Mouse (Mus musculus): ENCODE data around the gene Tnrc6a. TPM values are rescaled to one million over a fixed set of nuclear protein-coding genes. Genes with fewer than 3 reads are reported as not detected.

Tnrc6a gene
- polyA plus RNA-seq, 1 experiment from 2014 or later: 38.5 TPM

DNA sequence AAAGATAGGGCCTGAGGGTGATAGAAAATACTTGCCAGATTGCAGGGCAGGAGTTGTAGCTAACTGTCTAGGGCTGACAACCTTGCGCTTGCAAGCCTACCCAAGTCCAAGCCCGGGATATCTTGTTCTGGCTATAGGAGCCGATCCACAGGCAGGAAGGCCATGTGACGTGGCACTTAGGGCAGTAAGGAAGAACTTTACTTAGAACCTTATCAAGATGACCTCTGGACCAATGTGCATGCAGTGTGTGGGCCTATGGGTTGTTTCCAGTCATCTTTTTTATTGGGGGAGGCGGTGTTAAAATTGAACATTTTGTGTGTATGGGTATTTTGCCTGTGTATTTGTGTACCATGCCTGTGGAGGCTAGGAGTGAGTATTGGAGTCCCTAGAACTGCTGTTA is 72.7 kb downstream of the Tnrc6a start:
- no peak overlapping the region for H3K9ac ChIP-seq
- H3K27me3 ChIP-seq: no peaks in the 10 kb centered on the region
- no peaks in the 10 kb centered on the region for H3K9me3 ChIP-seq
- 69% methylated on average over 5 of the region's 5 CpGs for WGBS
- no peak overlapping the region for H3K27ac ChIP-seq
- no peak for ATAC-seq (ENCODE audit: borderline replicate concordance, extremely low read depth, low FRiP score, low TSS enrichment)
- no peak overlapping the region for H3K4me3 ChIP-seq
- H3K4me1 ChIP-seq: no peaks in the 10 kb centered on the region
- peaks cover 34% of the 10 kb centered on the region for H3K36me3 ChIP-seq
- no peak overlapping the region for H3K4me2 ChIP-seq

DNA sequence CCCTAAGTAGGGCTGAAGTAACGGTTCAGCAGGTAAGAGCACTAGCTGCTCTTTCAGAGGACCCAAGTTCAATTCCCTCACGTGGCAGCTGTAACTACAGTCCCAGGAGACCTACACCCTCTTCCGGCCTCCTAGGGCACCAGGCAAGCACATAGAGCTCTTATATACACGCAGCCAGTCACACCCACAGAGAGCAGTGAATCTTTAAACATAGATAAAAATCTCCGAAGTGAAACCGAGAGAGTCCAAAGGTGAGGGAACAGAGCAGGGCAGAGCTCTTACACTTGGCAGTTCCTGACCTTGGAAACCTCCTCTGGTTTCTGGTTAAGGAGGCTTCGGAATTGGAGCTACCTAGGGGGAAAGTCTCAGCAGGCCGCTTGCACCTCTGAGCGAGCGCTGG is 75.0 kb downstream of the Tnrc6a start:
- WGBS: 49% methylated on average over 10 of the region's 10 CpGs
- ATAC-seq (ENCODE audit: borderline replicate concordance, extremely low read depth, low FRiP score, low TSS enrichment): no peak

DNA sequence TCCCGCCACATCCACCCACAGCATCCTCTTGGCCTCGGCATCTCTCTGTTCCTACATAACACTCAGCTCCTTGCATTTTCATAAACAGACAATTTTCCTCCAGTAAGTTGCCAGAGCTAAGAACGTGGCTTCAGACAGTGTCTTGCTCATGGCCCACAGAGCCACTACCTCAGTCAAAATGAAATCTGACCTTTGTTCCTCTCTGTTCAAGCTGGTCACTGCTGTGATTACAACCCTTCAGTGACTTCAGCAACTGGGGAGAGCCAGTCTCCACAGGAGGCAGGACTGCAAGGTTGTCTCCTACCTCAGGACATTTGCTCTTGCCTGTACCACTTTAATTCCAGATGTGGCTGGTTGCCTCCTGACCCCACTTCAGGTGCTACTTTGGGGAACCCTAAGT is 75.5 kb downstream of the Tnrc6a start:
- Histone ChIP-seq H3K27ac (no peak overlapping the region), H3K9me3 (no peaks in the 10 kb centered on the region), H3K4me2 (no peak overlapping the region), H3K9ac (no peak overlapping the region), H3K27me3 (no peaks in the 10 kb centered on the region), H3K36me3 (peaks cover 11% of the 10 kb centered on the region), H3K4me3 (no peak overlapping the region), H3K4me1 (no peaks in the 10 kb centered on the region)
- WGBS: 53% methylated on average over 3 of the region's 3 CpGs
- no peak for ATAC-seq (ENCODE audit: borderline replicate concordance, extremely low read depth, low FRiP score, low TSS enrichment)

More for the DNA sequence above, 75.0 kb downstream of the Tnrc6a start:
- no peak overlapping the region for H3K27ac ChIP-seq
- no peak overlapping the region for H3K4me2 ChIP-seq
- H3K9ac ChIP-seq: no peak overlapping the region
- peaks cover 13% of the 10 kb centered on the region for H3K36me3 ChIP-seq
- H3K4me3 ChIP-seq: no peak overlapping the region
- H3K4me1 ChIP-seq: no peaks in the 10 kb centered on the region
- no peaks in the 10 kb centered on the region for H3K9me3 ChIP-seq
- H3K27me3 ChIP-seq: no peaks in the 10 kb centered on the region

DNA sequence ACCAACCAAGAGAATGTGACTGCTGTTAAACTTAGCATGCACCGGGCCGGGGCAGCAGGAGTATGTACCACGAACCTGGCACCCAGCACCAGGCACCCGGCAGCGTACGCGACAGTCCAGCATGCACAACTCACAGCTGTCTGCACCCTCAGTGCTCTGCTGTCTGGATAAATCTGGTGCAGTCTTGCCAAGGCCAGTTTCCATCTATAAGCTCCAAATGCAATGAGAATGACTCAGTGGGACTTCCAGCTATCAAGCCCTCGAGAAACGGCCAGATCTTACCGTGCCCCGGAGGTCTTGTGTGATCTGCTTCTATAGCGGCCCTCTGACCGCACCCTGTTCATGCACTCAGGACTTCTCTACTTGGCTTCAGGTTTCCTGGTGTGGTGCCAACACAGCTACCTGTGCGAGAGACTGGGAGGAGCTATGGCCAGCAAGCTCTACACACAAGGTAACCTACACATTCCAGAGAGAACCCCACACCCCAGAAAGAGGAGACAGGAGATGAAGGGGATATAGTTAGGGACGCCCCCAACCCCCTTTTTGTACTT is 76.0 kb downstream of the Tnrc6a start:
- H3K4me3 ChIP-seq: no peak overlapping the region
- H3K4me1 ChIP-seq: no peaks in the 10 kb centered on the region
- H3K4me2 ChIP-seq: no peak overlapping the region
- H3K27ac ChIP-seq: no peak overlapping the region
- H3K9ac ChIP-seq: no peak overlapping the region
- no peaks in the 10 kb centered on the region for H3K27me3 ChIP-seq
- 84% methylated on average over 15 of the region's 15 CpGs for WGBS
- H3K36me3 ChIP-seq: peaks cover 9% of the 10 kb centered on the region
- H3K9me3 ChIP-seq: no peaks in the 10 kb centered on the region
- no peak for ATAC-seq (ENCODE audit: borderline replicate concordance, extremely low read depth, low FRiP score, low TSS enrichment)

DNA sequence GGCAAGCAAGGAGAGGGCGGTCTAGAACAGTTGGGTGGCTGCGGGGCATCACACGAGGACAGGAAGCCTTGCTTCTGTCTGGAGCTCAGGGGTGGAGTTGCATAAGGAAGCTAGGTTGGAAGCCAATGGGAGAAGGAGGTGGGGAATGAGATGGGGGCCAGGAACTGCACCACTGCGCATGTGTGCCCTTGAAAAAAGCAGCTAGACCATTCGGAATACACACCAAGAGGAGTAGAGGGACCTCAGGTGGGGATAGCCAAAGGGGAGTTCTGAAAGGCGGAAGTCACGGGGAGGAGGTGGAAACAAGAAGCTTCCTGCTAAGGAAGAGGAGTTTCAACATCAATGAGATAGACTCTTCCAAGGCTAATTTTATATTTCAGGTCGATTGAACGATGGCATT is 77.0 kb downstream of the Tnrc6a start:
- 65% methylated on average over 9 of the region's 9 CpGs for WGBS
- Histone ChIP-seq H3K4me1 (no peaks in the 10 kb centered on the region), H3K27ac (no peak overlapping the region), H3K9ac (no peak overlapping the region), H3K4me3 (no peak overlapping the region), H3K36me3 (0 out of 2 replicates have a peak, but pooled peaks cover under 1% of the 10 kb centered on the region), H3K27me3 (no peaks in the 10 kb centered on the region), H3K4me2 (no peak overlapping the region), H3K9me3 (no peaks in the 10 kb centered on the region)
- ATAC-seq (ENCODE audit: borderline replicate concordance, extremely low read depth, low FRiP score, low TSS enrichment): no peak

DNA sequence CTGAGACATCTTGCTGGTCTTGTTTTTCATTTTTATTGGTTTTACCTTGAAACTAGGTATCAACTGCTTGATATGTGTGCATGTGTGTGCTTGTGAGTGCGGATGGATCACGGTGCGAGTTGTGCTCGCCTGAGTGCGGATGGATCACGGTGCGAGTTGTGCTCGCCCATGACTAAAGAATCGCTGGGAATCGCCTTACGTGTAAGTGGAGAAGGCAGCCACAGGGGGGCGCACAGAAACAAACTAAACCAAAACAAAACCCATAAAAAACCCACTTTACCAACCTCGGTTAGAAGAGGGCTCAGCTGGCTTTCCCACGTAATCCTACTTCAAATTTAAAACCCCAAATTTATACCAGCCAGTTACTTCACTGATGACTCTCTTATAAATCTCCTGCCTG is 81.6 kb downstream of the Tnrc6a start:
- 27% methylated on average over 14 of the region's 14 CpGs for WGBS
- H3K4me2 ChIP-seq: no peak overlapping the region
- no peak overlapping the region for H3K4me3 ChIP-seq
- no peak overlapping the region for H3K27ac ChIP-seq
- H3K4me1 ChIP-seq: no peaks in the 10 kb centered on the region
- no peaks in the 10 kb centered on the region for H3K9me3 ChIP-seq
- no peak for ATAC-seq (ENCODE audit: borderline replicate concordance, extremely low read depth, low FRiP score, low TSS enrichment)
- no peaks in the 10 kb centered on the region for H3K27me3 ChIP-seq
- H3K36me3 ChIP-seq: no peaks in the 10 kb centered on the region
- H3K9ac ChIP-seq: no peak overlapping the region

DNA sequence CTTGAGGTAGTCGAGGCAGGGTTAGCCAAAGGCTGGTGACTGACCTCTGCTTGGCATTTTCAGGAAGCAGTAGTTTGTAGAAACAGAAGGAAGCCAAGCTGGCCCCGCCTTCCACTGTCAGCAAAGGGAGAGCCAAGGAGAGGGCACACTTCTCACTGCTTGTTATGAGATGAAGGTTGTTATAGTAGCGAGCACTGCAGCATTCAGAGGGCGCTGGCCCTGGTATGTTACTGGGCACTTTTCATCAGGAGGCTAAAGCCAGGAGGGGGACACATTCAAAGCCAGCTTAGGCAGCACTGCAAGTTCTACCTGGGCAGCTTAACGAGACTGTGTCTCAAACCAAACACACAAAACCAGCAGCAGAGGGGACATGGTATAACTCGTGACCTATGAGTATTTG is 83.9 kb downstream of the Tnrc6a start:
- no peak overlapping the region for H3K27ac ChIP-seq
- WGBS: 58% methylated on average over 6 of the region's 6 CpGs
- no peaks in the 10 kb centered on the region for H3K27me3 ChIP-seq
- H3K9me3 ChIP-seq: no peaks in the 10 kb centered on the region
- H3K4me1 ChIP-seq: no peaks in the 10 kb centered on the region
- no peak overlapping the region for H3K4me3 ChIP-seq
- no peak overlapping the region for H3K9ac ChIP-seq
- no peak for ATAC-seq (ENCODE audit: borderline replicate concordance, extremely low read depth, low FRiP score, low TSS enrichment)
- H3K36me3 ChIP-seq: no peaks in the 10 kb centered on the region
- H3K4me2 ChIP-seq: no peak overlapping the region

DNA sequence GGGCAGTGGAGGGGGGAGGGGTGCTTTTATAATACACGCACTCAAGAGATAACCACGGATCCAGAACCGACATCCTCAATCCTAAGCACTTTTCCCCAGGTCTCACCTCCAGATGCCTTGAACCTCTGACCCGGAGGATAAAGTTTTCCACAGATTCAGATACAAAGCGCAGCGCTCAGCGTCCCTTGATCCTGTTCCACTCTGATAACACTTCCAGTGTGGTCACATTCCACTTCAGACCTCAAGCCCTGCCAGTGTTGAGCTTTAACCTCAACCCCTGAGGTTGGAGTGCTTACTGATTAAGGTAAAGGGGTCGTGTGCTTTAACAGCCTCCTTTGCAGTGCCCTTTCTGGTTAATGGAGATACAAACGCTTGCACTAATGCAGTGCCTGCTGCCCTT is 86.2 kb downstream of the Tnrc6a start:
- Histone ChIP-seq H3K4me3 (no peak overlapping the region), H3K4me2 (no peak overlapping the region), H3K36me3 (no peaks in the 10 kb centered on the region), H3K27ac (no peak overlapping the region), H3K27me3 (no peaks in the 10 kb centered on the region), H3K4me1 (peaks cover 5% of the 10 kb centered on the region), H3K9me3 (no peaks in the 10 kb centered on the region), H3K9ac (no peak overlapping the region)
- ATAC-seq (ENCODE audit: borderline replicate concordance, extremely low read depth, low FRiP score, low TSS enrichment): no peak
- 15% methylated on average over 9 of the region's 9 CpGs for WGBS

DNA sequence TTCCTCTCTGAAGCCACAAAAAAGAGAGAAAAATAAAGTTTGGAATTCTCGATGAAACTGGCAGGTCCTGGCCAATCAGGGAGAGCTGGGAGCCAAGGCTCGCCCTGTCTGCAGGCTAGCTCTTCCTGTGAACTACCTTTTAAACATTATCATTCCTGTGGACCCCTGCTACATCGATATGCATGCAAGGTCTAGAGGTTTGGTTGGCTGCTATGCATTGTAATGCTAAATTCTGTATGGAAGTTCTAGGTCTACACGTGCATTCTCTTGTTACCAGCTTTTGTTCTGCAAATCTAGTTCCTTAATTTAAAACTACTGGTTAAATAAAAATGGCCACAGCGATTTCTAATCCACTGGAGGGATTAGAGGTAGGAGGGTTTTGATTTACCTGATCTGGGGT is 87.8 kb downstream of the Tnrc6a start:
- 49% methylated on average over 5 of the region's 5 CpGs for WGBS
- H3K9me3 ChIP-seq: no peaks in the 10 kb centered on the region
- H3K36me3 ChIP-seq: no peaks in the 10 kb centered on the region
- no peak overlapping the region for H3K27ac ChIP-seq
- no peaks in the 10 kb centered on the region for H3K27me3 ChIP-seq
- no peak overlapping the region for H3K4me2 ChIP-seq
- peaks cover 5% of the 10 kb centered on the region for H3K4me1 ChIP-seq
- ATAC-seq (ENCODE audit: borderline replicate concordance, extremely low read depth, low FRiP score, low TSS enrichment): no peak
- H3K9ac ChIP-seq: no peak overlapping the region
- no peak overlapping the region for H3K4me3 ChIP-seq

DNA sequence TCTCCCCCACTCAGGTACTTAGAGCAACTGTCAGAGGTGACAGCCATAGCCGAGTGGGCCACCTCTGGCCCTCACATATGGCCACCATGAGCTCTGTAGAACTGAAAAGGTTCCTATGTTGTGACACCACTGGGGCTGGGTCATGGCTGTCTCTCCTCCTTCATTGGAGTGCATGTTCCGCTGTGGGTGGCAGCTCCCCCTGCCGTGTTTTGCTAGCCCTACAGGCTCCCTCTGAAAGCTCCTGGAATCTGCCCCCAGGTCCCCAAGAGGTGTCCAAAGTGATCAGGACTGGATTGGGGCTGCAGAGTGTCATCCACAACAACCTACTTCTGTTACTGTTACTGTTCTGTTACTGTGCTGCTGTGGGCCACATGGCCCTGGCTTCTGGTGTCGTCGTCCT is 88.6 kb downstream of the Tnrc6a start:
- no peak overlapping the region for H3K4me3 ChIP-seq
- H3K9me3 ChIP-seq: no peaks in the 10 kb centered on the region
- peaks cover 5% of the 10 kb centered on the region for H3K4me1 ChIP-seq
- H3K36me3 ChIP-seq: no peaks in the 10 kb centered on the region
- H3K27ac ChIP-seq: no peak overlapping the region
- no peaks in the 10 kb centered on the region for H3K27me3 ChIP-seq
- no peak overlapping the region for H3K9ac ChIP-seq
- whole genome bisulfite sequencing: 78% methylated on average over 5 of the region's 5 CpGs
- no peak for ATAC-seq (ENCODE audit: borderline replicate concordance, extremely low read depth, low FRiP score, low TSS enrichment)
- no peak overlapping the region for H3K4me2 ChIP-seq

DNA sequence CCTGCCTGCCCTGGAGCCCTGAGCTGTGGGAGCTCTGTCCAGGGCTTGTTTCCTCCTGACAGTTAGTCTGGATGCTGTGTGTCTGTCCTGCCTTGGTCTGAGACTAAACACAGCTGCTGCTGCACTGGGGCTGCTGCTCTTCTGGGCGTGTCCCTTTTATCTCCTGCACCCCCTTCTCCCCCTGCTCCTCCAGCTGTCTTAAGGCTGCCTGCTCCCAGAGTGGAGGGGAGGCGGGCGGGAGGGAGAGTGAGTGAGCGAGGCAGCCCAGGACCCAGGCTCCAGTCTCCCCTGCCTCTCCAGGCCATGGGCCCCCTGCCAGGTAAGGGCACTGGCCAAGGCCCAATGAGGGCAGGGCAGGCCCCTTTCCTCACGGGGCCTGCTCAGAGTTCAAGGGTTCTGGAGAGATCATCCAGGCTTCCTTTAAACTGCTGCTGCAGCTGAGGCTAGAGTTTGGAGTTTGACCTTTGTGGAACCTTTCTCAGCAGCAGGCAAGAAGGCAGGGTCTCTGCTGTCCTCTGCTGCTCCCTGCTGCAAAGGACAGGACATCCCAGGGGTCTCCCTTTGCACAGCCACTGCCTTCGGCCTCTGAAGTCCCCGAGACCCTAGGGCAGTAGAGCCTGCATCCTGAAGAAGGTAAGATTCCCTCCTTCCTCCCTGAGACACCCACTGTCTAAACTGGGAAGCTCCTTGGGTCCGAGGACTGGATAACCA is 90.8 kb downstream of the Tnrc6a start, which contains the start of gene Slc5a11:
Gene Slc5a11 (plus strand): TSS at position 416 of the 711 bp plus-strand sequence.
- Histone ChIP-seq H3K4me2 (no peak within 1 kb of the TSS), H3K36me3 (no peaks in the 10 kb centered on the region), H3K9me3 (no peaks in the 10 kb centered on the region), H3K27ac (no peak within 1 kb of the TSS), H3K27me3 (no peaks in the 10 kb centered on the region), H3K4me1 (peaks cover 5% of the 10 kb centered on the region), H3K4me3 (no peak within 1 kb of the TSS), H3K9ac (no peak within 1 kb of the TSS)
- ATAC-seq (ENCODE audit: borderline replicate concordance, extremely low read depth, low FRiP score, low TSS enrichment): peak; percentile 88
- WGBS: 22% methylated on average over 8 of the region's 8 CpGs

DNA sequence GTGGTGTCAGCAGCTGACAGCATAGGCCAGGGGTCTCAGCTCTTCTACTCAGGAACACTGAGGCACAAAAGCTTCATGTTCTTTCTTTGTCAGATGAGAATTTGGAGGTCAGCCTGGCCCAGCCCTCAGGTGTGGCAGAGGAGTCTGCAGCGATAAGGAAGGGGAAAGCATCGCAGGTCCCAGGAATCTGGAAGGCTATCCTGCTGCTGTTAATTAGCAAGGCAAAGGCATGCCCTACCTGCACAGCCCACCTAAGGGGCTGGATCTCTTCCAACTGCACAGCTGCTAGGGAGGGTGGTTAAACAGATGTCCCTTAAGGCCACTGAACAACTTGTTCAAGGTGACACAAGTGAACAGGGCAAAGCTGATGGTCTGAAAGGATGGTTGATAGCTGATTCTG is 91.5 kb downstream of the Tnrc6a start:
- no peak overlapping the region for H3K4me2 ChIP-seq
- H3K27ac ChIP-seq: no peak overlapping the region
- no peaks in the 10 kb centered on the region for H3K9me3 ChIP-seq
- no peaks in the 10 kb centered on the region for H3K27me3 ChIP-seq
- no peak for ATAC-seq (ENCODE audit: borderline replicate concordance, extremely low read depth, low FRiP score, low TSS enrichment)
- no peak overlapping the region for H3K4me3 ChIP-seq
- H3K4me1 ChIP-seq: peaks cover 5% of the 10 kb centered on the region
- 73% methylated on average over 2 of the region's 2 CpGs for WGBS
- H3K36me3 ChIP-seq: no peaks in the 10 kb centered on the region
- H3K9ac ChIP-seq: no peak overlapping the region

Data from lung, embryonic 15.5 days (tissue).